8 mouse cellular contexts compared by ENCODE assay signal in the genomic region with DNA sequence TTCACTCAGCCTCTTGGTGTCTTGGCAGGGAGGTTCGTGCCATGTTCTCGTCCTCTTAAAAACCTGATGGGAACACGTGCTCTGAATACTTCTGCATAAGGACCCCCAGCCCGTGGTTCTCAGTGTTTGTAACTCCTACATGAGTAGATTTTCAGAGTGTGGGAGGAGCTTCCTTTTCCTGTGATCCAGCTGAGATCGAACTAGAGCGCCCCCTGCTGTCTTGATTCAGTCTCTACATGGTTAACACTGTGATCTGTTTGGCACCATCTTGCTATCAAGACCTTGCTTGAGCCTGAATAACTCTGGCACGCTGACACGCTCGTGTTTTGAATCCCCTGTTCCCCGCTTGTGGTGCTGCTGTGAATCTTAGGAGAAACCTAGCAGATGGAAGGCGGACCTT.
DNase-seq lines count a peak whose midpoint lies in the region; ATAC-seq lines count a peak whose summit lies in the region.

No protein-coding gene starts in this region.

- H3K4me3 ChIP-seq in liver, embryonic 12.5 days, result no peak overlapping the region
- H3K4me3 ChIP-seq in neural tube, embryonic 11.5 days (ENCODE audit: low read depth, low read length), result no peak overlapping the region

- no peak for ATAC-seq in liver, embryonic 12.5 days
- ATAC-seq in common myeloid progenitor, adult 5-6 weeks (replicated peaks; ENCODE audit: low read depth, poor library complexity, severe bottlenecking), result peak; percentile 69
- ATAC-seq in neural tube, embryonic 11.5 days (ENCODE audit: insufficient read depth, low FRiP score, low TSS enrichment), result no peak

- H3K4me1 ChIP-seq in liver, embryonic 12.5 days, result no peaks in the 10 kb centered on the region
- no peaks in the 10 kb centered on the region for H3K4me1 ChIP-seq in neural tube, embryonic 11.5 days (ENCODE audit: control insufficient read depth, insufficient read depth, low read length)

- 0 out of 2 replicates have a peak, but pooled peaks cover 3% of the 10 kb centered on the region for H3K27me3 ChIP-seq in liver, embryonic 12.5 days (replicated peaks)
- no peaks in the 10 kb centered on the region for H3K27me3 ChIP-seq in neural tube, embryonic 11.5 days (ENCODE audit: control insufficient read depth, insufficient read depth, low read length)

- 40% methylated on average over 11 of the region's 11 CpGs for WGBS in liver, embryonic 12.5 days (ENCODE audit: insufficient replicate concordance)
- WGBS in neural tube, embryonic 11.5 days, result 69% methylated on average over 11 of the region's 11 CpGs

- H3K9ac ChIP-seq in liver, embryonic 12.5 days, result no peak overlapping the region
- H3K9ac ChIP-seq in neural tube, embryonic 11.5 days (ENCODE audit: low read length), result no peak overlapping the region

- H3K36me3 ChIP-seq in liver, embryonic 12.5 days, result no peaks in the 10 kb centered on the region
- H3K36me3 ChIP-seq in neural tube, embryonic 11.5 days (ENCODE audit: control insufficient read depth, insufficient read depth, low read length), result no peaks in the 10 kb centered on the region

- H3K4me2 ChIP-seq in liver, embryonic 12.5 days, result no peak overlapping the region
- H3K4me2 ChIP-seq in neural tube, embryonic 11.5 days (ENCODE audit: low read depth), result no peak overlapping the region

- H3K9me3 ChIP-seq in liver, embryonic 12.5 days (replicated peaks), result no peaks in the 10 kb centered on the region
- no peaks in the 10 kb centered on the region for H3K9me3 ChIP-seq in neural tube, embryonic 11.5 days (ENCODE audit: control insufficient read depth, low read length)

- intact Hi-C loops in heart, postnatal 25 days (cut with DNase I), result loop anchor here (2.0 to 5.0 kb wide), 2 partner anchors 107 to 167 kb away; no protein-coding TSS in a partner anchor
- intact Hi-C loops in left cerebral cortex, postnatal 14 days (cut with DNase I), result loop anchor here (5.0 kb wide), 1 partner anchor 167 kb away; no protein-coding TSS in a partner anchor

- peak; percentile 57 for DNase-seq in liver
- DNase-seq in adrenal gland, adult 18-20 months (ENCODE audit: low spot score in 2 of 2), result peak; percentile 67 to 74
- peak; percentile 31 for DNase-seq in heart, postnatal 25 days (ENCODE audit: low spot score)
- peak; percentile 72 to 79 for DNase-seq in left cerebral cortex, postnatal 14 days (ENCODE audit: low spot score in 2 of 2)
- DNase-seq in neural tube, embryonic 11.5 days (ENCODE audit: low spot score), result peak; percentile 57
- peak; percentile 40 for DNase-seq in thymus, postnatal 0 days (ENCODE audit: low spot score)

- no peak overlapping the region for H3K27ac ChIP-seq in liver, embryonic 12.5 days
- H3K27ac ChIP-seq in neural tube, embryonic 11.5 days (ENCODE audit: low read depth, low read length), result no peak overlapping the region
